Mouse (Mus musculus) hematopoietic multipotent progenitor cell, adult 10-12 weeks (in vitro differentiated cells): ENCODE data around the gene Mr1. TPM values are rescaled to one million over a fixed set of nuclear protein-coding genes. Genes with fewer than 3 reads are reported as not detected.

Source experiments
- polyA plus RNA-seq: library from polyadenylated mRNA; stranded (reverse); fragments of >175 nt; gene quantifications from 2 replicates; pipeline ENCODE4 v1.2.3, GENCODE M21; 2012; ENCODE audit warnings: low replicate concordance

Gene Mr1
- 0.61 and 1.7 TPM in 2 replicates for polyA plus RNA-seq

GRCm38 (mm10) chr1:155146572-155146980 lies at the start of gene Mr1:
Gene Mr1, minus strand, starts transcription at chr1:155146814.

GRCm38 (mm10) chr1:155158141-155158969 lies 11.7 kb upstream of the Mr1 start, which contains the start of gene Stx6:
Gene Stx6, plus strand, starts transcription at chr1:155158715.

GRCm38 (mm10) chr1:155099280-155099848 lies 47.2 kb downstream of the Mr1 start, which contains the start of gene Ier5:
Gene Ier5, minus strand, starts transcription at chr1:155099636.

Other genes with a start within 250 kb of the Mr1 start
- gene Ier5, start 47.2 kb downstream of the Mr1 start, polyA plus RNA-seq = 88.4 and 278 TPM in 2 replicates
- 109 and 135 TPM in 2 replicates for gene Stx6, start 11.9 kb upstream of the Mr1 start, polyA plus RNA-seq
- 0.13 and 0.17 TPM in 2 replicates for gene BC034090, start 97.6 kb upstream of the Mr1 start, polyA plus RNA-seq